Mouse (Mus musculus) retina, postnatal 1 day (tissue): ENCODE results near the gene Mid1.
A peak's percentile ranks its signal among the peaks of the same experiment; 100 is the strongest.

ENCODE experiments used
- DNase-seq: peaks from one replicate; pipeline ENCODE4 v3.0.0-alpha.2; 2012

The Mid1 gene

DNA sequence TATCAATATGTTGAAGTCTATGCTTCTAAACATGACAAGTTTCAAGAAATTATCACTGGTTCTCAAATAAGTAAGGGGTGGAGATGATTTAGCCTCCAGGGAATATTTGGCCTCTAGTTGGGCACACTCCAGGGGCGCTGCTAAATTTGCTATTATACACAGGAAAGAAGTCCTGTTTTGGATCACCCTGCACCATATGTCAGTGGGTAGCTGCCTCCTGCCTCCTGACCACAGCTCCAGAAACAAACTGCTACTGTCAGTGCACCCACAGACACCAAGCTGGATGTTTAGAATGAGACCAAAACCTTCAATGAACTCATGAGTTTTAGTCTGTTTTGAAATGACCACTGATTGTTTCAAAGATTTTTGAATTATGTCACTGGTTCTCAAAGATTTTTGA is 128.7 kb downstream of the Mid1 start:
- no peak for DNase-seq

DNA sequence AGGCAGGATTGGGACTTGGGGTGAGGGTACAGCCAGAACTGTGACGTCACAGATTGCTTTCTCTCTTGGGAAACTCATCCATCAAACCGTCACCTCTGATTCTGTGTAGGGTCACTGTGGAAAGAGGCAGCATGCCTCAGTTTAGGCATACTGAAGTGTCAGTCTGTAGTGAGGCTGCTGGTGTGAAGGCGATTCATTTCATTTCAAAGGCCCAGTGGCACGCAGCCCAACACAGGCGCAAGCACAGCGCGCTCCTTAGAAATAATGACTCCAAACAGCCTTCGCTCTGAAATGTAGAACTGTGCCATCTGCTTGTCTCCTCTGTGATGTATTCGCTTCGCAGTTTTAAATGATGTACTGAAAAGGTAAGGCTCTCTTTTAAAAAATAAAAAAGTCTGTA is 141.9 kb downstream of the Mid1 start:
- DNase-seq, result no peak

DNA sequence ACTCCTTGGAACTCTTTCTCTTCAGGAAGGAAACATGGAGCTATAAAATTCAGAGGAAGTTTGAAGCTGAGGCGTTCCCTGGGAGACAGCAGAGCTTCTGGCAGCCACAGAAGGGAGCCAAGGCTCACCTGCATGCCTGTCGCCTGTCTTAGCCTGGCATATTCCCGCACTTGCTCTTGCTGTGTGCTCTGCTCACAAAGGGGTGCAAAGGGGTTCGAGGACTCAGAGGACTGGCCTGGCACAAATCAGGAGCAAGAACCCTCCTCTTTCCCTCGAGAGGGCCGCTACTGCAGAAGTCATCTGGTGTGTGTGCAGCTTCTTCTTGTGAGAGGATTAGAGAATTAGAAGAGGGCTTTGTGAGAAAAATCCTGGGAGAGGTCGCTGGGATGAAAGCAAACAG is 142.7 kb downstream of the Mid1 start:
- peak; percentile 30 for DNase-seq

DNA sequence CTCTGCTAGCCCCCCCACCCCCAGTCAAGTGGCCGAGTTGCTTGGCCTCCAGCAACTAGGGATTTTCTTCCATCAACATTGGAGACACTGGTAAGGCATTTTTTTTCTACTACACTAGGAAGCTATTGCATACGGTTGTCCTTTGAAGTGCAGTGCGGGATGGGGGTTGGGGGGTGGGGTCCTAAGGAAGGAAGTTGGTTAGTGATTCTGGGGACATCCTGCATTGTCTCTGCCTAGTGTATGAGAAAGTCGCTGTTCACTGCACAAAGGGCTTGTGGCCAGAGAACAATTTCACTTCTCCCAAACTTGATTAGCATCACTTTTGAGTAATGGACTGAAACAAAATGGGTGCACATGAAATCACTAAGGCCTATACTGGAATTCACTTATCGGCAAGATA is 143.1 kb downstream of the Mid1 start:
- no peak for DNase-seq

DNA sequence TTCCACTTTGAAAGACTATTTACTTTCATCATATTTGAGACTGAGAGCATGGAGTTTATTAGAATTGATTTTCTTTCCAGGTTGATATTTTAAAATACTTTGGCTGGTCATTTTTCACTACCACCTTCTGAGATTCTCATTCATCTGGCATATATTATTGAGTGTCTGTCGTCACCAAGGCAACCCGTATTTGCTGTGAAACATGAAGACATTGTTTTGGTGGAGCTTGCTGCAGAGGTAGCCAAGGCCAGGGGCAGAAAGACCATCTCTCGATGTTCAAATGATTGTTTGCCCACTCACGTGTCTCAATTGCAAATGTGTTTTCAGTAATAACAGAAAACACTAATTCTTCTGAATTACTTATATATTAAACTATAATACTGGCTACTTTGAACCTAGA is 145.1 kb downstream of the Mid1 start:
- no peak for DNase-seq

DNA sequence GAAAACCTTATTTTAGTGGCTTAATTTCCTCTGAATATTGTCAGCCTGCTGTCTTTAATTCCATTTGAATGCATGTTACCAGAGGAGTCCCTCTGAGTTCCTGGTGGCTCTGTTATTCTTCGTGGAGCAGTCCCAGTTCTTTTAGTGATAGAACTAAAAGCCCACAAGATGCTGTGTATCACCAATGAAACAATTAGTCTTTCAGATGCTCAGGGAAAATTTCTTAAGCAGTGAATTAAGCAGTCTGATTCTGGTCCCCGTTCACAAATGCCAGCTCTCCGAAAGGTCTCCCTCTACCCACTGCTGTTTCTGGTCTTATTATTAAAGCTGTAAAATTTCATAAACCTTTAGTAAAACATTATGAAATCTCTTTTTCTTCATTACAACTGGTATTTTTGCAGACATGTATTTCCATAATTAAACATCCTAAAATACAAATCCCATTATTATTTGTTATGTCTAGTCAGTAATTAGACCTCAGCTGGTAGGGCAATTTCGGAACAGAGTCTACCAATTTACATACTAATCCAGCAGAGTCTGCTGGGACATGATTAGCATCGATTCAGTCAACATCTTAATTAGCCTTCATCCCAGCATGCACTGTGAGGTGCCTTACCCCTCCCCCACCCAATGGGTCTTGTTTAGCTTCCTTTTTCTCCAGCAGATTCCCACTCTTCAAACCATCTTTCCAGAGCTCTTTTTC is 153.1 kb downstream of the Mid1 start:
- peak; percentile 81 for DNase-seq

DNA sequence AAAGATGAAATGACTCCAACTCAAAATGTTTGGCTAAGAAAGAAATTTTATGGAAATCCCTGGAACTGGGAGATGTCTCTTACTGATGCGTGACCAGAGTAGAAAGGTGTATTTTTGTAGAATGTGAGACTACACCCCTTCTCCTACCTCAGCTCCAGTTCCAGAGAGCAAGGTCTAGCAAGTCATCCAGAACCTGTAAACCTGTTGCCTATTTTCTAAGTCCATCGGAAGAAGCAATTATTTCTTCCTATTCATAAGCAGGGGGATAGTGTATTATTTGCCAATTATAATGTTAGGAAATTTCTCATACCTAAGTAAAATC is 153.6 kb downstream of the Mid1 start:
- DNase-seq, result no peak

DNA sequence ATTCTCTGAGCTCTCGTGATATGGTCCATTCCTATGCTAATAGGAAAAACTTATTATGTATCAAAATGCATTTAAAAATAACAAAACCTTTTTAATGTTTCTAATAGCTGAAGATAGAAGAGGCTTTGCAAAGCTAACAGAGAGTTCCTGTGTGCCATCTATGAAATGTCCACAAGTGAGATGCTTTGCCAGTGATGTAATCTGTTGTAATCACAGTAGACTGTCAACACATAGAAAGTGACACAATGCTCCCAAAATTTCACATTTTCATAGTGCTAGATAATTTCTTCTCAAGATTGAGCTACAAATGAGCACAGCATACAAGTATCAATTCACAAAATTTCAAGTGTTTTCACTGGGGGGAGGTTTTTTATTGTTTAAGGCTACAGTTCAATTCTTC is 158.3 kb downstream of the Mid1 start:
- DNase-seq, result no peak

DNA sequence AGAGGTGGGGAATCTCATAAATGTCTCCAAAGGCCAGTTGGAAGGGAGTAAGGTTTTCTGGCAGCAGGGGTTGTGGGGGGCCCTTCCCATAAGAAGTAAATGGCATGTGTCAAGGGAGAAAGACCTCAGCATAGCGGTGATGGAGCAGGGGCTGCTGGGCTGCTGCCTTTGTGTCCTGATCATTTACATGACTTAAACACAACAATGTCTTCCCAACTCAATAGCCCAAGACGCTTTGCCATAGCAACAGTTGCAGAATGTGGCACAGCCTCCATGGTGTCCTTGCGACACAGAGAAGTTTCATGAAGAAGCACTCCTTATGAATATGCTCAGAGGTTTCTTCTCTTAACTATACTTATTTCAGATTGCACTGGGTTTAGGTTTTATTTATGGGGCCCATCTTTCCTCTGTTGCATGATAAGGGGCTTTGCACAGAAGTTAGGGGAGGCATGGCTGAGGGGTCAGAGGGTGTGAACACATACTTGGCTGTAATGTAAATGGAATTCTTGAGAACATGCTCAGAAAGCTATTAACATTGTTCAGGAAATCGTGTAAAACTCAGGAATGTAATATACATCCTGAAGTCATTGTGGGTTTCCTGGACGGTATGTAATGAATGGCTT is 159.3 kb downstream of the Mid1 start:
- DNase-seq, result no peak

DNA sequence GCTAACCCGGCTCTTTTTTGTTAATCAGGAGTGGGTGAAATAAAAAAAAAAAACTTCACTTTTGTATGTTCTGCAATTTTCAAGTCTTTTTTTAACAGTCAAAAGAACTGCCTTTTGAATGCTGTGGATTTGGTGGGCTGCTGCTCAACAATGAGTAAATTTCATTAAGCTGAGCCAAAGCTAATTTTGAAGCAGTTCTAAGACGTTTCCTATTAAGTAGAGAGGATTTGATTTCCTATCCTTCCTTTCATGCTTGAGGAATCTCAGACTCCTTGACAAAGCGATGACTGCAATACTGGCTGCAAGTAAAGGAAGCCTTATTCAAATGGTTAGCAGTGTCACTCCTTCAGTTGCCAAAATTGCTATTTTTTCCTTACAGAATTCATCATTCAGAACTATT is 161.2 kb downstream of the Mid1 start:
- DNase-seq, result no peak

DNA sequence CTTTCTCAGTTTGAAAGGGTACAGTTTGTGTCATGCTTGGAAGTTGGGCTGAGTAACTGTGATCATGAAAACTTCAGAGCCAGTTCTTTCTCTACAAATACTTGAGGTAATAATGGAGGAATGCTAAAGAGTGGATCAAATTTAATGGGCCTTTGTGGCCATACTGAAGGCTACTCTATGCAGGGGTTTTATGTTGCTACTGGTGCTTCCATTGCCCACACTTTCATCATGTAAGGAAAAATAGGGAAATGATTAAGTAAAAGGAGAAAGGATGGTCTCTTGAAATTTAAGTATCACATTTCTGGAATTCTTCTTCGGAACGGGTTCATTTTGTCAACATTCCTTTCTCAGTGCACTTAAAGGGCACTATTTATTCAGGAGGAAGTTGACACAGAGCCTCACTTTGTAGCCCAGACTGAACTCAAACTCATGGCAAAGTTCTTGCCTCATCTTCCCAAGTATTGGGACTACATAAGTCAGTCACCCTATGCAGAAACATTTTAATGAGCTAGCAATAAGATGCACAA is 176.3 kb downstream of the Mid1 start:
- DNase-seq, result no peak

DNA sequence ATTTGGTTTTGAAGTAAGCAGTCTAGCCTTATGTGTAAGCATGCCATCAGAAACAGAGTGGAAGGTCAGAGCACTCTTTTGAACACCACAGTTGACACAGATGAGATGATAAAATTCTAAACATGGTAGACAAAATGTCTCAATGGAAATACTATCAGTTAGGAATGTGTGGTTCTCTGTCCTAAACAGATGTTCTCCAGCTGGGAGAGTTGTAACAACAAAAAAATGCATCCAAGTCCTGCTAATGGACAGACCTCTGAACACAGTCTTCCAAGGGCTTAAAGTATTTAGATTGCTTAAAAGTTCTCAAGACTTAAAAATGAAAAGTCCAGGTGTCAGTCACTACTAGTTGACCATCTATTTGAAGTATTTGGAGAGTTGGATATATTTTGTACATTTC is 177.4 kb downstream of the Mid1 start:
- DNase-seq, result no peak

DNA sequence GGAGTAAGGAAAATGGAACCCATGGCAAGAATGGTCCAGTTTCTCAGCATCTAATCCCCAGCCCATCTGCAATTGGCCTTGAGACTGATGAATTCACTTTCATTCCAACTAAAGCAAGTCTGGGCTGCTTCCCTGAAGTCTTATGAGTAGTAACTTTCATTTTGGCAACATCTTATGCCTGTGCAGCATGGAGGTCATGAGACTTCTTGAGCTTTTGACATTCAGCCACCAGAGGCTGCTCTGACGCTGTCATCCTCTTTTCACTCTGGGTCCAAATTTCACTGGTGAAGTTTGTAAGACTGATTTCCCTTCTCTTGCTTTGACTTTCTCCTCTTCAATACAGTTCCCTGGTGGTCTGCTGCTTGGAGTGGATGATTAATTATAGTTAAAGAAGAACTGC is 177.8 kb downstream of the Mid1 start:
- peak; percentile 65 for DNase-seq

DNA sequence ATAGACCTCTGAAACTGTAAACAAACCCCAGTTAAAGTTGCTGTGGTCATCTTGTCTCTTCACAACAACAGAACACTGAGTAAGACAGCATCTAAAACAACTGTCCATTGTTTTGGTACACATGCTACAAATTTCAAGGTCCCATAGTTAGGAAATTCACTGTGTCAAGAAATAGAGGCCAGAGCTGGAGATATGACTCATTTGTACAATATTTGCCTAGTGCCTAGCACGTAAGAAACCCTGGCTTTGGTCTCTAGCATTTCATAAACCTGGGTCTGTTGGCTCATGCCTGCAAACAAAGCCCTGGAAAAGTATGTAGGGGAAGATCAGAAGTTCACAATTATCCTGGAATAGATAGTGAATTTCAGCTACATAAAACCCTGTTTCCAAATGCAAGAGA is 178.8 kb downstream of the Mid1 start:
- no peak for DNase-seq

DNA sequence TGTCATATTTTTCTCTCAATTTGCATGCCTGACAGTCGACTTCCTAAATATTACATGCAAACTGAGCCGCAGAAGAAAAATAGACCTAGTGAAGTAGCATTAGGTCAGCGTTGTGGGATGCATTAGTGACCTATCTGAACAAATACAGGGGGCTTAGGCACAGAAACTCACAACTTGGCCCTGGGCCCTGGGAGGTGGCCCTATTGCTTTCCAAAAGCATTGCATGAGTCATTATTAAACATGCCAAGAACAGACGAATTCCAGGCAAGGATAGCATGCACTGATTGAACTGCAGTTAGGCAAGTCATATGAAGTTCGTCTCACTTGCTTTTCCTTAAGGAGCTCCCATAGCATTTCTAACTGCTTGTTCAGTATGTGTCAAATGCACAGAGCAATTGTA is 183.2 kb downstream of the Mid1 start:
- no peak for DNase-seq

DNA sequence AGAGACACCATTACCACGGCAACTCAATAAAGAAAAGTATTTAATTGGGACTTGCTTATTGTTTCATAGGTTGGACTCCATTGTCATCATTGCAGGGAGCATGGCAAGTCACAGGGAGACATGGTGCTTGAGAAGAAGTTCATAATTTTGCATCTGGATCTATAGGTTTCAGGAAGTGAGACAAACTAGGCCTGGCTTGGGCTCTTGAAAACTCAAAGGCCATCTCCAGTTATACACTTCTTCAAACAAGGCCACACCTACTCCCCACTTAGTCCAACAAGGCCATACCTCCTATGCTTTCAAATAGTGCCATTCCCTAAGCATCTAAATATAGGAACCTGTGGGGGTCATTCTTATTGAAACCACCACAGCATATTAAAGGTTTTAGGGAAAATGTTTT is 189.5 kb downstream of the Mid1 start:
- no peak for DNase-seq

DNA sequence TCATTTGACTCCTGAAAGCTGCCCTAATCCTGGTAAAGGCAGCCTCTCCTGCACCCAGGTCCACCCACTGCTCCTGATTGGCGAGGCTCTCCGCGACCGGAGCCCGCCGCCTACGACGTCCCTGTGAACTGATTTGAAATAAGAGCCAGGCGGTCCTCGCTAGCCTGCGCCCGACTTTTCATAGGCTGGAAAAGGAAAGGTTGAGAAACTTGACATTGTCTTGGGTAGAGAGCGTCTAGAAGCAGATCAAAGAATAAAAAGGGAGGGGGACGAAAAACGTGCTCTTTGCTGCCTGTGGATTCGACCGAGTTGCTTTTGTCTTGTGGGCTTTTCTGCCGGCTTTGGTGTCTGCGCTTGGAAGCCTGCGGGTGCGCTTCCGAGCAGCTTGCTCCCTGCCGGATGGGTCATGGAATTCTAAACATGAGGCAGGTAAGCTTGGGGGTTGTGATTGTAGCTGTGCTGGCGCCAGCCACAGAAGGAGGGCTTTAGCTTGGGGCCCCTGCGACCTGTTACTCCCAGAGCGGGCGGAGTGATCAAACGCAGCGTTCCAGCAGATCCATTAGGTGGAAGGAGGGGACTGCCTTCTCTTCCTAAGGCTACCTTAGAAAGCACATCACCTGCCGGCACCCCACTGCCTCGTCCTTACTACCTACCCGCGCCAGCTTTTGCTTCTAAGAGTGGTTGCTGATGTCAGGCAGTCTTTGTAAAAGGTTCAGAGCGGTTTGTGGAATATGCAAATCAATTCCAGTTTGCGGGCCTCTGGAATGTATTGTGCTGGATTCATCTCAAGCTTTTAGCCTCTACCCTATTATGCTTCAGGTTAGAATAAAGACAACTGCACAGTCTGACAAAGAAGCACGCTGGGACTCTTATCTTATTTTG is 194.7 kb downstream of the Mid1 start:
- DNase-seq, result peak; percentile 80

DNA sequence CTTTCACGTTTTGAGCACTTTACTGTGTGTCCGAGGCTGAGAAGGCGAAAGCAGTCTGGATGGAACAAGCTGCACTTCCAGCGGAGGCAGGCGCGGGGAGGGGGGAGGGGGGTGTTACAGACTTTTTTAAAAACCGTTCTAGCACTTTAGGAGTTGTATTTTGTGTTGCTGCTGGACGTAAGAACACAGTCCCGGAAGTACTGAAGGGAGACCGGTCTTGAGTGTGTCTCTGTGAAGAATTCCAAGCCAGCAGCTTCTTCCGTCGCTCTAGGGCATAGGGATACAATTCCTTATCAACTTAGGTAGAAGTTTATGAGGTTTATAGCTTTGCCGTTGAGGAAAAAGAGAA is 195.3 kb downstream of the Mid1 start:
- no peak for DNase-seq

DNA sequence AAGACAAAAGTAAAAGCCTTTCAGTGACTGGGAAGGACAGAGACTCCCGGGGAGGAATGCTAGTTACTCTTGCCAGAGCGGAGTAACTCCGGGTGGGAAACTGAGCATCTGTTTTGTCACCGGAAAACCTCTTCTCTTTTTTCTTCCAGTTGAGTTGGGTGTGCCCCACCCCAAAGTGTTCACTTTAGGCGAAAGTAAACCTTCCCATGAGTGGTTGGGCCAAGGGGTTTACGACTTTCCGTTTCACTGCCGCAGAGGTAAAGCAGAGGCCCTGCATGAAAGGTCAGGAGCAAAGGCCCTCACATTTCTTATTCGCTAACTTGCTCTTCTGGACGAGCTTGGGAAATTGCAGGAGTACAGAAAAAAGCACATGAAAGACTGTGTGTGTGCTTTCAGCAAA is 195.8 kb downstream of the Mid1 start:
- DNase-seq, result no peak

DNA sequence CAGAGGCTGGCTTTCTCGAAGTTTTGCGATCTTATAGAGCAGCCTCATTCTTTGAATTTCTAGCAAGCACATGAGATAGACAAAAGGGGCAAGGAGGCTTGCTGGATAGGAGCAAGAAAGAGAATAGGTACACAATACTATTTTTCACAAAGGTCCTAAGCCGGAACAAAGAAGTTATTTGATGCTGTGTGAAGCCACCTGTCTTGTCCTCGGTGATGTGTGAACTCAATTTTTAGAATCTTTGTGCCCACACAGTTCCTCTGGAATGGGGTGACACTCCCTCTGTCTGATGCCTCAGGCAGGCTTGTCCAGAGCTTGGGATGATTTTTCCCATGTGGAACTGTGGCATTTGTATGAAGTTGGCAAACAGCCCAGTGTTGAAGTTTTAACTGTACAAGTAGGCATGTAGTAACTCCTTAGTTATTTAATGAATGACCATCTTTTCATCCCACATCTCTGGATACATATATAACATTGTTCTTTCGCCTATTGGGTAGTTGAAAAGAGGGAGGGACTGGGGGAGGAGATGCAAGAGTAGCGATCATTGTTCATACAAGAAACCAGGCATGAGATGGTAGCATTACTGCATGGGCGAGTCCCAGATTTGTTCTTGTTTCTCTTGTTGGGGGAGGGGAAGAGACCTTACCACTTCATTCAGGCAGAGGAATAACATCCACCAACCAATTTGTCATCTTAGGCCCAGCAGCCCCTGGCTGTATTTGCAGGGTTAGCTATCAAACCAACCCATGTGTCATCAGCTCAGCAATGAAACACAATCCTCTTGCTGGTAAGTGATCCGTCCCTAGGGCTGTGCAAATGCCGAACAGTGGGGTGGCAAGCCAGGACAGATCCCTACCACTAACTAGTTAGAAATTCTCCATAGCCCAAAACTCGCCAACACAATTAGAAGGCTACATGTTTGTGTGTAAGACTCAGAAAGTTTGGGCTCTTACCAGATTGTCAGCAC is 196.5 kb downstream of the Mid1 start:
- peak; percentile 61 for DNase-seq

DNA sequence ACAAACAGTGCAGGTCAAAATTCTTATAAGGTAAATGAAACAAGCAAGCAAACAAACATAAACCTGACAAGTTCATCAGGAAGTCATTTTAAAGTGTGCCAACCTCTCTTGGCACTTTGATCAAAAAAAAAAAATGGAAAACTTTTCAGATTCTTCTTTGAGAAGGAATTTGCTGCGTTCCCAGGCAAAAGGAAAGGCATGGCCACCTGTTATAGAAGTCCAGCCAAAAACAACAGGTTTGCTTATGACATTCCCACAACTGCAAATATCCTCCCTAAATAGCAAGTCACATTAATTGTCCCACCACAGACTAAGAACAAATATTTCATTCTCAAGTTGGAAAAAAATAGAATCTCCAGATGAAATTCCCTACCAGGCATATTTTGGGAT is 197.2 kb downstream of the Mid1 start:
- DNase-seq, result no peak

DNA sequence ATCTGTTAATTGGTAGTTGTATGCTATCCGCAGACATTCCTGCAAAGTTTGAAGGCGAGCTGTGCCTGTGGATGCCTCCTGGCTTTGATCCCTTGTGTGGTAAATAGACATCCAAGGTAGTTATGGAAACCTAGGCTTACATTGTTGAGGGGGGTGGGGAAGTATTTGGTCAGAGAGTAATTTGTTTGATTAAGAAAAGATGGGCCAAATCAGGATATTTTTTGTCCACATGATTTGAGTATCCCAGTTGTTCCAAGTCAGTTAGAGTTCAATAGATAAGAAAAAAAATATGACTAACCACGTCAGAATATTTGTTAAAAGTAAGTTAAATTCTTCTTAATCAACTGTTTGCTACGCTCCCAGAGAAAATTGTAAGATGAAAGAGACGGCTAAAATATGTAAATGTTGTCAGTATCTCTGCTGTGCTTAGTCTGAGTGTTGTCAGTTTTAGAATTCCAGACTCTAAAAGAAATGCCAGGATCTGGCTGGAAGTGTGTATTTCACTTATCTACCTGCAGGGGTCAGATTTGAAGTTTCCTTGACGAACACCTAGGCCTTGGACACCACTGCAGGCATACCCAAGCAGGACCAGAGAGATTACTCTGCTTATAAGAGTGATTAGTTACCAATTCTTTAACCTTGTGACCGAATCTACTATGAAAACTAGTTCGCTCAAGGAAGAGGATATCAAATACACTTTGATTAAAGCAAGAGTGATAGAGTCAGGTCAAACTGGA is 198.7 kb downstream of the Mid1 start:
- peak; percentile 54 for DNase-seq
